Mouse (Mus musculus) ES-Bruce4 (cell line): ENCODE measurements around the gene Nelfb.

Source experiments
- CTCF ChIP-seq: IDR thresholded peaks from one replicate; pipeline ENCODE4 v1.8.1; 2011; ENCODE audit warnings: low read depth, low read length
- EP300 ChIP-seq: IDR thresholded peaks from 2 replicates; pipeline ENCODE4 v1.6.1; 2011; ENCODE audit warnings: low read depth, low read length; ENCODE audit not compliant: insufficient read depth
- POLR2A ChIP-seq: IDR thresholded peaks from one replicate; pipeline ENCODE4 v1.8.1; 2011; ENCODE audit warnings: low read length; ENCODE audit not compliant: insufficient read depth

DNA sequence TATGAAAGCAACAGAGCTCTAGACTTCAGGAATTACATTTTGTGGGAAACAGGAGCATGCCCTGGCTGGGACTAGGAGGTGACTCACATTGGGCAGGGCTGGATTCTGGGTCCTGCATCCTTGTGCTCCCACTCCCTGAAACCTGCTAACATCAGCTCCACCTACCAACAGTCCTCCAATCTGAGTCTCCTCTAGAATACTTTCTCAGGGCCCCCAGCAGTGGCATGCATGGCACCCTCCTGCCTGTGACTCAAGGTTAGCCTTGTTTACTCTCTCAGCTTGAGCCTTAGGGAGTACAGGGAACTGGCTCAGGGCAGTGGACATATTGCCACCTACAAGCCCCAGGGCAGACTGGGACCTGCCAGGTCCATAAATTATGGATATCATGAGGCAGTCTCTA is 26.8 kb upstream of the Nelfb start:
- no peak for TF ChIP-seq CTCF
- TF ChIP-seq POLR2A = no peak
- no peak for TF ChIP-seq EP300
